Mouse (Mus musculus) retina, adult 2 months (tissue): ENCODE results near the gene Hpn.

ENCODE experiments used
- DNase-seq: peaks from one replicate; pipeline ENCODE4 v3.0.0-alpha.2; 2012; ENCODE audit warnings: low read depth, low spot score

Gene Hpn

GRCm38 (mm10) chr7:31112036-31112435 lies 3.1 kb downstream of the Hpn start:
- no peak for DNase-seq

- DNase-seq, result no peak
Observed at GRCm38 (mm10) chr7:31110861-31111385, 4.2 kb downstream of the Hpn start.

- no peak for DNase-seq
Observed at GRCm38 (mm10) chr7:31109796-31110195, 5.3 kb downstream of the Hpn start.

- DNase-seq, result no peak
Observed at GRCm38 (mm10) chr7:31109091-31109490, 6.0 kb downstream of the Hpn start.

GRCm38 (mm10) chr7:31107781-31108180 lies 7.3 kb downstream of the Hpn start:
- DNase-seq, result no peak

GRCm38 (mm10) chr7:31106166-31106565 lies 8.9 kb downstream of the Hpn start:
- DNase-seq, result no peak

- DNase-seq, result no peak
Observed at GRCm38 (mm10) chr7:31105061-31105768, 9.9 kb downstream of the Hpn start.

- no peak for DNase-seq
Observed at GRCm38 (mm10) chr7:31100786-31101185, 14.3 kb downstream of the Hpn start.

GRCm38 (mm10) chr7:31099612-31099982 lies 15.5 kb downstream of the Hpn start:
- DNase-seq, result no peak

- no peak for DNase-seq
Observed at GRCm38 (mm10) chr7:31098697-31099611, 16.1 kb downstream of the Hpn start.

GRCm38 (mm10) chr7:31097583-31098248 lies 17.4 kb downstream of the Hpn start:
- DNase-seq, result peak; percentile 56

- DNase-seq, result no peak
Observed at GRCm38 (mm10) chr7:31096892-31097564, 18.1 kb downstream of the Hpn start.

GRCm38 (mm10) chr7:31094774-31095501 lies 20.2 kb downstream of the Hpn start:
- no peak for DNase-seq

- no peak for DNase-seq
Observed at GRCm38 (mm10) chr7:31089721-31090120, 25.4 kb downstream of the Hpn start.

- no peak for DNase-seq
Observed at GRCm38 (mm10) chr7:31088206-31088605, 26.9 kb downstream of the Hpn start.

GRCm38 (mm10) chr7:31087262-31087661 lies 27.8 kb downstream of the Hpn start:
- DNase-seq, result no peak

- no peak for DNase-seq
Observed at GRCm38 (mm10) chr7:31086175-31086755, 28.8 kb downstream of the Hpn start.

- no peak for DNase-seq
Observed at GRCm38 (mm10) chr7:31085171-31085570, 29.9 kb downstream of the Hpn start.

GRCm38 (mm10) chr7:31084140-31084539 lies 30.9 kb downstream of the Hpn start:
- no peak for DNase-seq

- no peak for DNase-seq
Observed at GRCm38 (mm10) chr7:31082831-31083588, 32.1 kb downstream of the Hpn start.
